Mouse (Mus musculus) olfactory bulb, adult 2 months (tissue): ENCODE measurements at regions not wholly inside any gene's neighbourhood (a gene's known extent, or its start where the extent isn't known, plus 50 kb on each side); places are given as distances from the start of the nearest gene placed in this dataset.

ENCODE experiments used
- CTCF ChIP-seq: fragments of 200-500 bp; IDR thresholded peaks from 2 replicates; pipeline ENCODE4 v1.5.1; 2012; ENCODE audit warnings: low read depth, mild to moderate bottlenecking, low read length, moderate library complexity; ENCODE audit not compliant: insufficient read depth
- POLR2A ChIP-seq: fragments of 200-500 bp; IDR thresholded peaks from 2 replicates; pipeline ENCODE4 v1.6.1; 2012; ENCODE audit warnings: mild to moderate bottlenecking, low read depth, low read length, moderate library complexity; ENCODE audit not compliant: insufficient read depth

DNA sequence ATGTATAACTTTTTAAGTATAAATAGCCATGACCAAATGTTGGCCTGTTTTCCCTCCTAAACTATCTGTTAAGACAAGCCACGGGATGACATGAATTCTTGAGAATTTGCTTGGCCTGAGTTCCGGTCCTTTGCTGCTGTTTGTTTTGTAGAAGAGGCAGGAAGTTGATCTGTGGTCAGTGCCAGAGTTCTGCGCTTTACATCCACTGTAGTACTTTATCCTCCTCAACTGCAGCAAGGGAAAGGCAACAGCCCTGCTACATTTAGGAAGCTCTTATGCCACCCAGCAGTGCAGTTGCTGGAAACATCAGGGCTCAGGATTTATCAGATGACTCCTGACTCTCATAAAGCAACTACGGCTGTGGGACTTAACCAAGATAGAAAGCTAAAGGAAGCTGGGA lies 508.4 kb upstream of the Map3k7 start:
- TF ChIP-seq CTCF (no peak), POLR2A (no peak)
